Mouse (Mus musculus): ENCODE data around the gene Ccdc87. TPM values are rescaled to one million over a fixed set of nuclear protein-coding genes. Genes with fewer than 3 reads are reported as not detected.

The Ccdc87 gene
- polyA plus RNA-seq, 1 experiment from 2014 or later = not detected

DNA sequence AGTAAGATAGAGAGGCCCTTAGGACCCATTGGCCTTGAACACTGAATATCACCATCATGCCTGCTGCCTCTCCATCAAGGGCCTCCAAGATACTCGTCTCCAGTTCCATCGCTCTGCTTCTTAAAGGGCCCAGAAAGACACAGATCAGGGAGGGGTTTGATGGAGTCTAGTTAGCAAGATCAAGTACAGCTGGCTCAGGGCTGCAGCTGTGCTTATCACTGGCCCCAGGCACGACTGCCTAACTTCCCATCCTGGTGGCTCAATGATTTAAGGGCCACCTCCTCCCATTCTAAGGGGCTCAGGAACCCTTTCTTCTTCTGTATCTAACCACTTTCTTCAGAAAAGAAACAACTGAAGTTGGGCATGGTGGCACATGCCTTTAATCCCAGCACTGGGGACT is 52.6 kb downstream of the Ccdc87 start:
- H3K4me1 ChIP-seq (ENCODE audit: control insufficient read depth in 2 of 2, insufficient read depth in 2 of 2, low read length in 2 of 2) = peaks cover 3 to 5% of the 10 kb centered on the region in 2 experiments; a peak in 2 of 4 replicates
- H3K36me3 ChIP-seq (ENCODE audit: control insufficient read depth, insufficient read depth, low read length) = no peaks in the 10 kb centered on the region
- H3K27ac ChIP-seq (replicated peaks in 1 of 2; ENCODE audit: control insufficient read depth in 1 of 2, insufficient read depth in 1 of 2, low read depth in 2 of 2, low read length in 2 of 2) = no peak overlapping the region
- WGBS = 71% methylated on average over 3 of the region's 3 CpGs
- no peaks in the 10 kb centered on the region for H3K27me3 ChIP-seq (ENCODE audit: control insufficient read depth, insufficient read depth, low read length)
- H3K9ac ChIP-seq (ENCODE audit: low read length) = no peak overlapping the region
- ATAC-seq (ENCODE audit: insufficient number of reproducible peaks, insufficient read depth, low FRiP score, low read depth) = no peak
- H3K9me3 ChIP-seq (ENCODE audit: control insufficient read depth, low read length) = no peaks in the 10 kb centered on the region
- no peak overlapping the region for H3K4me2 ChIP-seq (ENCODE audit: low read length)
- no peak overlapping the region for H3K4me3 ChIP-seq (ENCODE audit: control insufficient read depth in 1 of 2, insufficient read depth in 1 of 2, low read depth in 1 of 2, low read length in 2 of 2)

Other genes starting within 250 kb of the Ccdc87 start
- 5.1 and 6.1 TPM in 2 replicates for gene Lrfn4, start 223.7 kb upstream of the Ccdc87 start, polyA plus RNA-seq (2014; fragmentation: Nextera tagmentation; extraction: Ambion mirVana)
- gene Rce1, start 213.7 kb upstream of the Ccdc87 start, polyA plus RNA-seq (2014; fragmentation: Nextera tagmentation; extraction: Ambion mirVana) = 35.8 and 38.5 TPM in 2 replicates
- gene Gm960, start 140.7 kb upstream of the Ccdc87 start, polyA plus RNA-seq (2014; fragmentation: Nextera tagmentation; extraction: Ambion mirVana) = 1.1 TPM in 2 replicates
- gene Sptbn2, start 128.2 kb upstream of the Ccdc87 start, polyA plus RNA-seq (2014; fragmentation: Nextera tagmentation; extraction: Ambion mirVana) = 0.24 and 0.27 TPM in 2 replicates
- gene Rbm4b, start 82.9 kb upstream of the Ccdc87 start, polyA plus RNA-seq (2014; fragmentation: Nextera tagmentation; extraction: Ambion mirVana) = 34.1 and 35.2 TPM in 2 replicates
- 55.9 and 63.1 TPM in 2 replicates for gene Rbm4, start 45.5 kb upstream of the Ccdc87 start, polyA plus RNA-seq (2014; fragmentation: Nextera tagmentation; extraction: Ambion mirVana)
- gene Gm21992, start 27.8 kb upstream of the Ccdc87 start, polyA plus RNA-seq (2014; fragmentation: Nextera tagmentation; extraction: Ambion mirVana) = 20.9 and 24.4 TPM in 2 replicates
- gene Rbm14, start 27.7 kb upstream of the Ccdc87 start, polyA plus RNA-seq (2014; fragmentation: Nextera tagmentation; extraction: Ambion mirVana) = 41.5 and 42.6 TPM in 2 replicates
- 38.8 and 39.0 TPM in 2 replicates for gene Ccs, start within 50 bp of the Ccdc87 start, polyA plus RNA-seq (2014; fragmentation: Nextera tagmentation; extraction: Ambion mirVana)
- 36.9 and 39.2 TPM in 2 replicates for gene Ctsf, start 15.8 kb downstream of the Ccdc87 start, polyA plus RNA-seq (2014; fragmentation: Nextera tagmentation; extraction: Ambion mirVana)
- gene Actn3, start 38.5 kb downstream of the Ccdc87 start, polyA plus RNA-seq (2014; fragmentation: Nextera tagmentation; extraction: Ambion mirVana) = 1.5 and 2.0 TPM in 2 replicates
- gene Zdhhc24, start 39.3 kb downstream of the Ccdc87 start, polyA plus RNA-seq (2014; fragmentation: Nextera tagmentation; extraction: Ambion mirVana) = 7.2 and 8.2 TPM in 2 replicates
- 1.5 and 2.4 TPM in 2 replicates for gene Bbs1, start 67.3 kb downstream of the Ccdc87 start, polyA plus RNA-seq (2014; fragmentation: Nextera tagmentation; extraction: Ambion mirVana)
- 60.8 and 71.8 TPM in 2 replicates for gene Dpp3, start 88.9 kb downstream of the Ccdc87 start, polyA plus RNA-seq (2014; fragmentation: Nextera tagmentation; extraction: Ambion mirVana)
- gene Peli3, start 103.8 kb downstream of the Ccdc87 start, polyA plus RNA-seq (2014; fragmentation: Nextera tagmentation; extraction: Ambion mirVana) = 0.51 and 0.81 TPM in 2 replicates
- gene Mrpl11, start 122.8 kb downstream of the Ccdc87 start, polyA plus RNA-seq (2014; fragmentation: Nextera tagmentation; extraction: Ambion mirVana) = 110 and 111 TPM in 2 replicates
- 0.18 TPM in 1 of 2 replicates, not detected in the other for gene Npas4, start 150.9 kb downstream of the Ccdc87 start, polyA plus RNA-seq (2014; fragmentation: Nextera tagmentation; extraction: Ambion mirVana)
- gene Slc29a2, start 184.5 kb downstream of the Ccdc87 start, polyA plus RNA-seq (2014; fragmentation: Nextera tagmentation; extraction: Ambion mirVana) = 10.2 and 10.9 TPM in 2 replicates
- gene B4gat1, start 199.5 kb downstream of the Ccdc87 start, polyA plus RNA-seq (2014; fragmentation: Nextera tagmentation; extraction: Ambion mirVana) = 49.9 and 53.1 TPM in 2 replicates
- 1.3 and 1.4 TPM in 2 replicates for gene AC124502.3, start 199.5 kb downstream of the Ccdc87 start, polyA plus RNA-seq (2014; fragmentation: Nextera tagmentation; extraction: Ambion mirVana)
- gene Brms1, start 202.0 kb downstream of the Ccdc87 start, polyA plus RNA-seq (2014; fragmentation: Nextera tagmentation; extraction: Ambion mirVana) = 27.5 and 31.2 TPM in 2 replicates
- 1.9 and 2.7 TPM in 2 replicates for gene Rin1, start 211.1 kb downstream of the Ccdc87 start, polyA plus RNA-seq (2014; fragmentation: Nextera tagmentation; extraction: Ambion mirVana)
- 15.3 and 16.8 TPM in 2 replicates for gene Cd248, start 228.7 kb downstream of the Ccdc87 start, polyA plus RNA-seq (2014; fragmentation: Nextera tagmentation; extraction: Ambion mirVana)
- 3.7 and 3.9 TPM in 2 replicates for gene Tmem151a, start 246.2 kb downstream of the Ccdc87 start, polyA plus RNA-seq (2014; fragmentation: Nextera tagmentation; extraction: Ambion mirVana)
- gene Yif1a, start 249.2 kb downstream of the Ccdc87 start, polyA plus RNA-seq (2014; fragmentation: Nextera tagmentation; extraction: Ambion mirVana) = 112 and 122 TPM in 2 replicates

All from heart, embryonic 14.5 days (tissue).